Mouse (Mus musculus) lung, postnatal 0 days (tissue): Measurements from ENCODE around the gene Kyat3. TPM values are rescaled to one million over a fixed set of nuclear protein-coding genes. Genes with fewer than 3 reads are reported as not detected.
A peak's percentile ranks its signal among the peaks of the same experiment; 100 is the strongest.
"Not testable (repeated sequence)": the region's sequence is repeated elsewhere in the genome, so short reads cannot be mapped to it uniquely, and the experiment has no call there.

Experiments
- ATAC-seq: fragments of 200-750 bp; cut with Nextera tagmentation; 2 replicates; pipeline ENCODE4 v1.8.0; 2017; ENCODE audit warnings: moderate library complexity
- DNase-seq: peaks from one replicate; pipeline ENCODE4 v3.0.0-alpha.2; 2016; ENCODE audit warnings: low spot score
- H3K27ac ChIP-seq: fragments of 300-500 bp; sonication (generic); 2 replicates; pipeline ENCODE4 v1.5.1; 2014; ENCODE audit warnings: antibody characterized with exemption, mild to moderate bottlenecking, low read length, mixed read lengths
- H3K27me3 ChIP-seq: fragments of 300-500 bp; sonication (generic); replicated peaks from 2 replicates; pipeline ENCODE4 v1.6.1; 2014; ENCODE audit warnings: low read length, mixed read lengths; ENCODE audit not compliant: insufficient read depth
- H3K36me3 ChIP-seq: fragments of 300-500 bp; sonication (generic); 2 replicates; pipeline ENCODE4 v1.6.1; 2014; ENCODE audit warnings: low read length, mixed read lengths; ENCODE audit not compliant: insufficient read depth
- H3K4me1 ChIP-seq: fragments of 300-500 bp; sonication (generic); 2 replicates; pipeline ENCODE4 v1.6.1; 2014; ENCODE audit warnings: antibody characterized with exemption, low read depth, low read length, mixed read lengths; ENCODE audit not compliant: insufficient read depth
- H3K4me2 ChIP-seq: fragments of 300-500 bp; sonication (generic); replicated peaks from 2 replicates; pipeline ENCODE4 v1.6.1; 2014; ENCODE audit warnings: low read depth, mild to moderate bottlenecking, low read length, moderate library complexity, mixed read lengths
- H3K4me3 ChIP-seq: fragments of 300-500 bp; sonication (generic); 2 replicates; pipeline ENCODE4 v1.5.1; 2014; ENCODE audit warnings: low read depth, low read length
- H3K9ac ChIP-seq: fragments of 300-500 bp; sonication (generic); replicated peaks from 2 replicates; pipeline ENCODE4 v1.6.1; 2014; ENCODE audit warnings: low read depth, mild to moderate bottlenecking
- H3K9me3 ChIP-seq: fragments of 300-500 bp; sonication (generic); 2 replicates; pipeline ENCODE4 v1.6.1; 2016; ENCODE audit warnings: low read length, mixed read lengths
- CTCF ChIP-seq: IDR thresholded peaks from 2 replicates; pipeline ENCODE4 v1.5.1; 2016; ENCODE audit warnings: antibody characterized with exemption, mild to moderate bottlenecking
- EP300 ChIP-seq: IDR thresholded peaks from 2 replicates; pipeline ENCODE4 v1.6.1; 2016; ENCODE audit warnings: antibody characterized with exemption, mild to moderate bottlenecking, control low read depth
- WGBS: fragments of 180-500 bp; shearing (Covaris S2); extraction: QIAGEN DNeasy Blood & Tissue Kit; methylation state at CpG from one replicate; pipeline ENCODE4 v1.1.7; 2014; 5-methylcytosine and 5-hydroxymethylcytosine counted together
- polyA plus RNA-seq: library from polyadenylated mRNA; unstranded; fragments of >200 nt; fragmentation: Nextera tagmentation; extraction: Ambion mirVana; gene quantifications from 2 replicates; pipeline ENCODE4 v1.2.1, GENCODE M21; 2015

Gene Kyat3
- polyA plus RNA-seq, 1 experiment from 2014 or later, result 4.6 TPM

DNA sequence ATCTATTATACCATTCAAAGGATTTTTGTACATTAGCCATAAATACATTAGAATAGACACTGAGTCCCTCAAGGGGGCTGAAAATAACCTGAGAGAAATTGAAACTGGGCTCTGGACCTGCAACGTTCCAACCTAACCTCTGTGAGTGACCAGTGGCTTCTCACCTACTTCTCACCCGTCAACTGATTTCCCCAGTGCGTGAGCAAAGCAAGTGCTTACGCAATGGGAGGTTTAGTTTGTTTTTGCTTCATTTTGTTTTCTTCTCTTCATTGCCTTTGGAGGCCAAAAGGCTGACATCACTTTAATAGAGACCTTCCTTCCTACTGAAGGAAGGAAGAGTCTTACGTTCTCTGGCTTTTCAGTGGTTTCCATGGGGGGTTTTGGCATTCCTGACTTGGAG lies 10.5 kb downstream of the Kyat3 start:
- Histone ChIP-seq H3K9me3 (no peaks in the 10 kb centered on the region), H3K4me2 (no peak overlapping the region), H3K27ac (no peak overlapping the region), H3K9ac (no peak overlapping the region), H3K4me3 (no peak overlapping the region), H3K27me3 (no peaks in the 10 kb centered on the region), H3K4me1 (no peaks in the 10 kb centered on the region), H3K36me3 (no peaks in the 10 kb centered on the region)
- DNase-seq, result no peak
- ATAC-seq, result no peak
- WGBS, result 78% methylated on average over 5 of the region's 5 CpGs
- TF ChIP-seq EP300 (no peak), CTCF (no peak)

GRCm38 (mm10) chr3:142712401-142713040 lies 11.7 kb downstream of the Kyat3 start:
- H3K4me1 ChIP-seq, H3K4me3 ChIP-seq, H3K27ac ChIP-seq, H3K4me2 ChIP-seq, ATAC-seq, H3K9ac ChIP-seq, H3K27me3 ChIP-seq, DNase-seq, H3K36me3 ChIP-seq, H3K9me3 ChIP-seq: not testable (repeated sequence)
- 93% methylated on average over 18 of the region's 18 CpGs for WGBS

DNA sequence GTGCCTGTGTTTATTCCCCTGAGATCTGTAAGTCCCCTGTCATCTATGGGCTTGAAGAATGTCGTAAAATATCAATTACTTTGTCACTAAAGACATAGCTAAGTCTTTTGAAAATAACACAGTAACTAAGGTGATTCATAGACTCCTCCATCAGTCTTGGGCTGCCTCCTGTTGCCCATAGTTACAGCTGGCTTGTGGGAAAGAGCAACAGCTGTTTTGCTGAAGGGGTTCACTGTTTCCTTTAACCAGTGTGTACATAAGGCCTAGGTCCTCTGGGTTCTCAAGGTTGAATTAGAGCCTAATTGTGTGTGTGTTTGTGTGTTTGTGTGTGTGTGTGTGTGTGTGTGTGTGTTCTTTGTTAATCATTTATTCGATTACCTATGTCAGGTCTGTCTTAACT lies 24.6 kb downstream of the Kyat3 start:
- H3K9ac ChIP-seq, result no peak overlapping the region
- TF ChIP-seq EP300, result no peak
- TF ChIP-seq CTCF, result no peak
- no peak overlapping the region for H3K4me2 ChIP-seq
- no peak overlapping the region for H3K27ac ChIP-seq
- no peaks in the 10 kb centered on the region for H3K27me3 ChIP-seq
- DNase-seq, result no peak
- H3K4me3 ChIP-seq, result no peak overlapping the region
- 0 out of 2 replicates have a peak, but pooled peaks cover 4% of the 10 kb centered on the region for H3K36me3 ChIP-seq
- no peak for ATAC-seq
- no peaks in the 10 kb centered on the region for H3K4me1 ChIP-seq
- H3K9me3 ChIP-seq, result no peaks in the 10 kb centered on the region
- WGBS, result 85% methylated on average over 2 of the region's 2 CpGs

DNA sequence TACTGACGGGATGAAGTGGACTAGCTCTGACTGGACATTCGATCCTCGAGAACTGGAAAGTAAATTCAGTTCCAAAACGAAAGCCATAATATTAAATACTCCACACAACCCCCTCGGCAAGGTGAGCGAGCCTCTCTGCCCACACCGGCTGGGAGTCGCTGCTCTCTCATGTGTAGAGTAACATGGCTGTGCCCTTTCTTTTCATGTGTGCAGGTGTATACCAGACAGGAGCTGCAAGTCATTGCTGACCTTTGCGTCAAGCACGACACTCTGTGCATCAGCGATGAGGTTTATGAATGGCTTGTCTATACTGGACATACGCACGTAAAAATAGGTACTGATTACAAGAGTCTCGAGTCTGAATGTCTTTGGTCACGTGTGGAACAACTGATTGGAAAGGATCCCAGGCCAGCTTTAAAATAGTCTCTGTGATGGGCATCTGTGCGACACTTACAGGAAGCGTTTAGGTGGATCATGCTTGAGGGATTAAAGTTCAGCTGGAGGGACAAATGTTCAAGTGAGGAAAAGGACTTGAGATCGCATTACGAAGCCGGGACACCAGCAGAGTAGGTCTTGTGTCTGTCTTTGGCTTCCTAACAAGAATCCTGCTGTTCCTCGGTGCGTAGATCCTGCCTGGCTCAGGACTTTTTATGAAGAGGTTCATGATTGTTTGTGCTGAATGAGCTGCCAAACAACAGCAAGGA lies 25.3 kb downstream of the Kyat3 start:
- no peak for TF ChIP-seq EP300
- no peak for TF ChIP-seq CTCF
- no peak for DNase-seq

DNA sequence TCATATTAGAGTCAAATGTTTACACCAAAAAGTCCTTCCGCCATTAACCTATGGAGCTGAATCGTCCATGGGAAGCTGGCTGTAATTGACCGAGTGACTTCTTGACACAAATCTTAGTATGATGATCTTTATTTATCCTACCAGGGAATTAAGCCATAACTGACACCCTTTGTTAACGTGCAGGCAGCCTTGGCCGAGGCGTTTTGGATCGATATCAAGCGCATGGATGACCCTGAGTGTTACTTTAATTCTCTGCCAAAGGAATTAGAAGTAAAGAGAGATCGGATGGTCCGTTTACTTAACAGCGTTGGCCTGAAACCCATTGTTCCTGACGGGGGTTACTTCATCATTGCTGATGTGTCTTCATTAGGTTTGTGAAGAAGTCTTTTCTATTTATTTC lies 33.4 kb downstream of the Kyat3 start:
- Histone ChIP-seq H3K27me3 (no peaks in the 10 kb centered on the region), H3K4me3 (no peak overlapping the region), H3K4me2 (no peak overlapping the region), H3K9me3 (no peaks in the 10 kb centered on the region), H3K27ac (no peak overlapping the region), H3K4me1 (no peaks in the 10 kb centered on the region), H3K9ac (no peak overlapping the region), H3K36me3 (no peaks in the 10 kb centered on the region)
- peak; percentile 12 for DNase-seq
- TF ChIP-seq EP300 (no peak), CTCF (no peak)
- WGBS, result 42% methylated on average over 12 of the region's 12 CpGs
- ATAC-seq, result peak; percentile 32; the same call in 1 of the 2 replicates

More for the DNA sequence above, 25.3 kb downstream of the Kyat3 start:
- whole genome bisulfite sequencing, result 87% methylated on average over 22 of the region's 22 CpGs
- Histone ChIP-seq H3K27ac (no peak overlapping the region), H3K36me3 (0 out of 2 replicates have a peak, but pooled peaks cover 4% of the 10 kb centered on the region), H3K27me3 (no peaks in the 10 kb centered on the region), H3K9ac (no peak overlapping the region), H3K4me3 (no peak overlapping the region), H3K4me2 (no peak overlapping the region), H3K9me3 (no peaks in the 10 kb centered on the region), H3K4me1 (no peaks in the 10 kb centered on the region)
- ATAC-seq, result no peak

GRCm38 (mm10) chr3:142740896-142741295 lies 40.0 kb downstream of the Kyat3 start:
- Histone ChIP-seq H3K36me3 (no peaks in the 10 kb centered on the region), H3K4me1 (no peaks in the 10 kb centered on the region), H3K4me3 (no peak overlapping the region), H3K27ac (no peak overlapping the region), H3K4me2 (no peak overlapping the region), H3K9ac (no peak overlapping the region), H3K27me3 (no peaks in the 10 kb centered on the region), H3K9me3 (no peaks in the 10 kb centered on the region)
- no peak for TF ChIP-seq CTCF
- no peak for TF ChIP-seq EP300
- no peak for ATAC-seq
- no peak for DNase-seq
- 42% methylated on average over 7 of the region's 7 CpGs for WGBS
